Mouse (Mus musculus): Measurements from ENCODE around the gene Grm4.

DNA sequence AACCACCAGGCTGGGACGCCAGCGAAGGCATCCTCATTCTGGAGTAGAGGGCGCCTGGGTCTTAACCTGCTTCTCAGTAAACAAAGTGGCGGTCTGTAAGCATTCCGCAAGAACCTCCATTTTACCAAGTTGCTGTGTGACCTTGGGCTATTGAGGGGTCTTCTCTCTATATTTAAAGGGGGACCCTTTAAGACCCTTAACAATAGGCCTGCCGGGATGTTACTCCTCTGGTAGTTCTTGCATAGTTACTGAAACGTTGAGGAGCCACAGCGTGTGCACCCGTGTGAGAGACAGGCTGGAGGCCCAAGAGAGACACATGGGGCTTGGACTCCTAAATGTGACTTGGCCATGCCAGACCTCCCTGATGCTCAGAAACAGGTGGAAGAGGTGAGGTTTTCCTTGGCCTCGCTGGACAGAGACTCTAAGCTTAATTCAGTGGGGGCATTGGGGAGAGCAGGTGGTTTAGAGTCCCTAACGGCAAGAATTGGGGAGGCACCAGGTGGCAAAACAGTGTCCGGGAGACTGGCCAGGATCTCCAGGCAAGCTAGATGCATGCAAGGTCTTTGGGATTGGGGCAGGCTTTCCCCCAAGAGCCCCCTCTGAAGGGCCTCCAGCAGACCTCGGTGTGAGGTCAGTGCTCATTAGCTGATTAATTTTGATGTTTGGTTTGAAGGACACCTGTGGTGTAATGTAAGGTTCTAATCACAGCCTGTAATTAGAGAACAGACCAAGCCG, 36.9 kb upstream of the Grm4 start:
- TF ChIP-seq CTCF (IDR thresholded peaks at IDR 0.05) (no peak), POLR2A (IDR thresholded peaks at IDR 0.05; ENCODE audit: insufficient read depth, low read depth, low read length) (no peak), EP300 (IDR thresholded peaks at IDR 0.05; ENCODE audit: insufficient read depth, low read depth, low read length) (no peak)

Measured in heart, adult 2 months (tissue).